Mouse (Mus musculus) CH12F3 (cell line): ENCODE data around the gene Plxna4.

ENCODE experiments used
- in situ Hi-C: fragments of 300-500 bp; cut with MboI; formaldehyde crosslinking; loops from 2 replicates; pipeline ENCODE4 v1.14.3; 2020; ENCODE audit warnings: low sequenced_read_pairs

Gene Plxna4

GRCm38 (mm10) chr6:32271463-32271862, 316.5 kb downstream of the Plxna4 start:
- in situ Hi-C loops = no loop called here

- in situ Hi-C loops = no loop called here
These were observed 321.9 kb downstream of the Plxna4 start for GRCm38 (mm10) chr6:32266085-32266484.

- in situ Hi-C loops = no loop called here
These were observed 326.7 kb downstream of the Plxna4 start for GRCm38 (mm10) chr6:32261339-32261738.

GRCm38 (mm10) chr6:32260341-32260740, 327.7 kb downstream of the Plxna4 start:
- in situ Hi-C loops = no loop called here

- in situ Hi-C loops = no loop called here
These were observed 332.8 kb downstream of the Plxna4 start for GRCm38 (mm10) chr6:32255191-32255590.

- in situ Hi-C loops = no loop called here
These were observed 335.8 kb downstream of the Plxna4 start for GRCm38 (mm10) chr6:32252168-32252567.

GRCm38 (mm10) chr6:32251674-32252073, 336.3 kb downstream of the Plxna4 start:
- in situ Hi-C loops = no loop called here

- in situ Hi-C loops = no loop called here
These were observed 342.0 kb downstream of the Plxna4 start for GRCm38 (mm10) chr6:32246036-32246435.

GRCm38 (mm10) chr6:32243040-32243439, 345.0 kb downstream of the Plxna4 start:
- in situ Hi-C loops = no loop called here

GRCm38 (mm10) chr6:32231383-32231782, 356.6 kb downstream of the Plxna4 start:
- in situ Hi-C loops = no loop called here

GRCm38 (mm10) chr6:32226636-32227035, 361.4 kb downstream of the Plxna4 start:
- in situ Hi-C loops = no loop called here

- in situ Hi-C loops = no loop called here
These were observed 363.8 kb downstream of the Plxna4 start for GRCm38 (mm10) chr6:32224007-32224703.

GRCm38 (mm10) chr6:32220765-32221164, 367.2 kb downstream of the Plxna4 start:
- in situ Hi-C loops = no loop called here

GRCm38 (mm10) chr6:32218544-32218943, 369.4 kb downstream of the Plxna4 start:
- in situ Hi-C loops = no loop called here

GRCm38 (mm10) chr6:32212439-32212838, 375.6 kb downstream of the Plxna4 start:
- in situ Hi-C loops = no loop called here

GRCm38 (mm10) chr6:32210139-32210538, 377.9 kb downstream of the Plxna4 start:
- in situ Hi-C loops = no loop called here

- in situ Hi-C loops = no loop called here
These were observed 379.0 kb downstream of the Plxna4 start for GRCm38 (mm10) chr6:32208951-32209350.

- in situ Hi-C loops = no loop called here
These were observed 383.7 kb downstream of the Plxna4 start for GRCm38 (mm10) chr6:32204253-32204652.

GRCm38 (mm10) chr6:32203389-32203788, 384.6 kb downstream of the Plxna4 start:
- in situ Hi-C loops = no loop called here

- in situ Hi-C loops = no loop called here
These were observed 385.3 kb downstream of the Plxna4 start for GRCm38 (mm10) chr6:32202664-32203192.

- in situ Hi-C loops = no loop called here
These were observed 386.5 kb downstream of the Plxna4 start for GRCm38 (mm10) chr6:32201506-32201905.

- in situ Hi-C loops = no loop called here
These were observed 388.4 kb downstream of the Plxna4 start for GRCm38 (mm10) chr6:32199616-32200015.

GRCm38 (mm10) chr6:32196913-32197312, 391.1 kb downstream of the Plxna4 start:
- in situ Hi-C loops = no loop called here
